Mouse (Mus musculus) stomach, embryonic 14.5 days (tissue): Measurements from ENCODE around the gene Fam198b. TPM values are rescaled to one million over a fixed set of nuclear protein-coding genes. Genes with fewer than 3 reads are reported as not detected.

Experiments used
- ATAC-seq: fragments of 200-750 bp; cut with Nextera tagmentation; 2 replicates; pipeline ENCODE4 v1.8.0; 2017; ENCODE audit warnings: low read depth, moderate TSS enrichment; ENCODE audit not compliant: insufficient number of reproducible peaks, insufficient read depth, low FRiP score
- H3K27ac ChIP-seq: fragments of 300-500 bp; sonication (generic); 2 replicates; pipeline ENCODE4 v1.5.1; 2014; ENCODE audit warnings: mild to moderate bottlenecking, low read length, moderate library complexity, mixed read lengths
- H3K27me3 ChIP-seq: fragments of 300-500 bp; sonication (generic); 2 replicates; pipeline ENCODE4 v1.6.1; 2014; ENCODE audit warnings: low read length, control low read depth, mixed read lengths; ENCODE audit not compliant: control insufficient read depth, insufficient read depth
- H3K36me3 ChIP-seq: fragments of 300-500 bp; sonication (generic); 2 replicates; pipeline ENCODE4 v1.6.1; 2014; ENCODE audit warnings: mild to moderate bottlenecking, control low read depth, low read length, moderate library complexity, mixed read lengths; ENCODE audit not compliant: control insufficient read depth, insufficient read depth
- H3K4me1 ChIP-seq: fragments of 300-500 bp; sonication (generic); 2 replicates; pipeline ENCODE4 v1.6.1; 2014; ENCODE audit warnings: low read length, control low read depth, mixed read lengths; ENCODE audit not compliant: control insufficient read depth, insufficient read depth
- H3K4me2 ChIP-seq: fragments of 300-500 bp; sonication (generic); replicated peaks from 2 replicates; pipeline ENCODE4 v1.6.1; 2014; ENCODE audit warnings: low read depth, low read length, control low read depth
- H3K4me3 ChIP-seq: fragments of 300-500 bp; sonication (generic); 2 replicates; pipeline ENCODE4 v1.5.1; 2014; ENCODE audit warnings: low read depth, low read length, control low read depth
- H3K9ac ChIP-seq: fragments of 300-500 bp; sonication (generic); replicated peaks from 2 replicates; pipeline ENCODE4 v1.6.1; 2014; ENCODE audit warnings: low read depth, mild to moderate bottlenecking, control low read depth, low read length, moderate library complexity, mixed read lengths
- H3K9me3 ChIP-seq: fragments of 300-500 bp; sonication (generic); 2 replicates; pipeline ENCODE4 v1.6.1; 2016; ENCODE audit warnings: low read depth, low read length, control low read depth; ENCODE audit not compliant: control insufficient read depth
- WGBS: fragments of 180-500 bp; shearing (Covaris S2); extraction: QIAGEN DNeasy Blood & Tissue Kit; methylation state at CpG from one replicate; pipeline ENCODE4 v1.1.7; 2014; 5-methylcytosine and 5-hydroxymethylcytosine counted together
- polyA plus RNA-seq: library from polyadenylated mRNA; unstranded; fragments of >200 nt; fragmentation: Nextera tagmentation; extraction: Ambion mirVana; gene quantifications from 2 replicates; pipeline ENCODE4 v1.2.1, GENCODE M21; 2014

The Fam198b gene
- 14.7 and 15.3 TPM in 2 replicates for polyA plus RNA-seq

- Histone ChIP-seq H3K27me3 (no peaks in the 10 kb centered on the region), H3K9ac (no peak within 1 kb of the TSS), H3K4me3 (peak within 1 kb of the TSS; percentile 34; the same call in 1 of the 2 replicates), H3K27ac (peak within 1 kb of the TSS; percentile 48; the same call in 1 of the 2 replicates), H3K9me3 (no peaks in the 10 kb centered on the region), H3K4me1 (peaks cover 13% of the 10 kb centered on the region), H3K4me2 (peak within 1 kb of the TSS; percentile 62), H3K36me3 (no peaks in the 10 kb centered on the region)
- 24% methylated on average over 5 of the region's 5 CpGs for WGBS
- ATAC-seq: no peak
Observed at GRCm38 (mm10) chr3:79884305-79884704, at the start of gene Fam198b. Gene Fam198b (plus strand): TSS chr3:79884533.

- H3K9ac ChIP-seq: no peak overlapping the region
- no peak overlapping the region for H3K4me2 ChIP-seq
- WGBS: 51% methylated on average over 6 of the region's 6 CpGs
- H3K27me3 ChIP-seq: no peaks in the 10 kb centered on the region
- no peak overlapping the region for H3K27ac ChIP-seq
- no peaks in the 10 kb centered on the region for H3K4me1 ChIP-seq
- no peaks in the 10 kb centered on the region for H3K9me3 ChIP-seq
- no peaks in the 10 kb centered on the region for H3K36me3 ChIP-seq
- no peak for ATAC-seq
- H3K4me3 ChIP-seq: no peak overlapping the region
Observed at GRCm38 (mm10) chr3:79838751-79839150, 45.6 kb upstream of the Fam198b start.

DNA sequence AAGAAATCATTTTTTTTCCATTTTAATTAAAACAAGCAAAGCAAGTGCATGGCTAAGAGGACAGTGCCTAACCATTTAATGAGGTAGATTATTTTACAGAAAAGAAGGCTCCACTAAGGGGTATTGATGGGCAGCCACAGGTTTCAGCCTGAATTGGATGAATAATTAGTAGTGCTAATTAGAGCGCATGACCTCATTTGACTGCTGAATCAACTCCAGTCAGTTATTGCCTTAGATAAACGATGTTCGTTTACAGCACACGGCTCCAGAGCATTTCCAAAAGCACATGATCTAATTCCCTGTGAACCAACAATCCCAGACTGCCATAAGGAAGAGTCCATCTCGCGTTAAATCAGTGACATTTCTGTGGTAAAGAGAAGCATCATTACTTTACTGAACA, 42.9 kb upstream of the Fam198b start:
- 66% methylated on average over 6 of the region's 6 CpGs for WGBS
- Histone ChIP-seq H3K4me3 (peak overlapping the region; percentile 48; the same call in 1 of the 2 replicates), H3K27ac (no peak overlapping the region), H3K36me3 (no peaks in the 10 kb centered on the region), H3K9ac (no peak overlapping the region), H3K9me3 (no peaks in the 10 kb centered on the region), H3K27me3 (no peaks in the 10 kb centered on the region), H3K4me2 (peak overlapping the region; percentile 46), H3K4me1 (no peaks in the 10 kb centered on the region)
- ATAC-seq: no peak

DNA sequence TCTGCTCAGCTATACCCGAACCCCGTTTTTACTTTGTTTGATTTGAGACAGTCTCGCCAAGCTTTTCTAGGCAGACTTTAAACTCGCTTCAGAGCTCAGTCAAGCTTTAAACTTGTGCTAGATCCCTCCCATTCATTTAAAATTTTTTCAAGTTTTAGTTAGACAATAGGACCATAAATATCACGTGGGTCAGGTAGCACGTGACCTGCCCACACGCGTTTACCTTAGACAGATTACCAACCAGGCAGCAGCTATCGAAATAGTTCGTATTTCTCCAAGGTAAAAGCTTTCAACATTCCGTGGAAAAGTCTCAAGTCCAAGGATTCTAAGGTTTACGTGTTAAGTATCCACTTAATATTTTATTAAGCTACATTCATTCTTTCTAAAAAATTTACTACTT, 42.2 kb upstream of the Fam198b start:
- Histone ChIP-seq H3K4me2 (peak overlapping the region; percentile 46), H3K9ac (no peak overlapping the region), H3K36me3 (no peaks in the 10 kb centered on the region), H3K4me1 (no peaks in the 10 kb centered on the region), H3K4me3 (peak overlapping the region; percentile 48), H3K27me3 (no peaks in the 10 kb centered on the region), H3K27ac (peak overlapping the region; percentile 16; the same call in 1 of the 2 replicates), H3K9me3 (no peaks in the 10 kb centered on the region)
- peak; percentile 81 for ATAC-seq
- 7% methylated on average over 12 of the region's 12 CpGs for WGBS

DNA sequence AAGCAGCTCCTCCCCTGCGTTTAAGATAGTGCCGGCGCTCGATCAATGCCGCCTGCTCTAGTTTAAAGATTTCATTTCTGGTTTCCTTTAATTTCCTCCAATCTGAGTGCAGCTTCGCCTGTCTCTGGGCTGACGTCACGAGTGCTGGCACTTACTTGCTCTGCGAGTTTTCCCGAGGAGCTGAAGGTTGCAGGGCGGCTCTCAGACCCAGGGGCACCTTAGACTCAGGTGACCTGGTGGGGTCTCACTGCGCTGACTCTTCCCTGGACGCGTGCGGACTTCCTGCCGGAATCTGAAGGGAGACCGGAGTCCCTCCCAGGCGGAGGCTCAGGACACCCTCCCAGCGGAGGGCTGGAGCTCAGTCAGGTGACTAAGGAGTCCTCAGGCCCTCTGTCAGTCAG, 41.7 kb upstream of the Fam198b start:
- peak overlapping the region; percentile 48 for H3K4me3 ChIP-seq
- peak; percentile 91 for ATAC-seq
- H3K4me1 ChIP-seq: no peaks in the 10 kb centered on the region
- H3K9me3 ChIP-seq: no peaks in the 10 kb centered on the region
- H3K27ac ChIP-seq: no peak overlapping the region; the same call in 1 of the 2 replicates
- H3K36me3 ChIP-seq: no peaks in the 10 kb centered on the region
- peak overlapping the region; percentile 46 for H3K4me2 ChIP-seq
- 1% methylated on average over 19 of the region's 19 CpGs for WGBS
- H3K27me3 ChIP-seq: no peaks in the 10 kb centered on the region
- no peak overlapping the region; the same call in 1 of the 2 replicates for H3K9ac ChIP-seq

DNA sequence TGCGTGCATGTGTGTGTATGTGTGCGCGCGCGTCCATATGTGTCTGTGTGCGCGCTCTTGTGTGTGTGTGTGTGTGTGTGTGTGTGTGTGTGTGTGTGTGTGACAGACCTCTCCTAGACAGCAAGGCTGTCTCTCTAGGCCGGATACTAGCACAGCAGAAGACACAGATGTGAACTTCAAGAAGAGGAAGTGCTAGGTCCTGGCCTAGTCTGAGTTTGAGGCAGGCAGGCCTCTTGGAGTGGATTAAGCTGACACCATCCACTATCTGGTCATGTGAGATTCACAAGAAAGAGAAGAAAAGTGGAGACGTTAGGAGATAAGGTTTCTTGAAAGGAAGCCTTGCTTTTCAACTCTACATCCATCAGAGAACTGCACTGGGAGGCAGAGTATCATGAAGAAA, 40.3 kb upstream of the Fam198b start:
- ATAC-seq: no peak
- Histone ChIP-seq H3K9me3 (no peaks in the 10 kb centered on the region), H3K4me1 (no peaks in the 10 kb centered on the region), H3K27me3 (no peaks in the 10 kb centered on the region), H3K36me3 (no peaks in the 10 kb centered on the region), H3K4me3 (no peak overlapping the region), H3K27ac (no peak overlapping the region), H3K9ac (no peak overlapping the region), H3K4me2 (no peak overlapping the region)
- WGBS: 87% methylated on average over 9 of the region's 9 CpGs

GRCm38 (mm10) chr3:79846633-79847032, 37.7 kb upstream of the Fam198b start:
- 73% methylated on average over 5 of the region's 5 CpGs for WGBS
- Histone ChIP-seq H3K9ac (no peak overlapping the region), H3K27ac (no peak overlapping the region), H3K4me3 (no peak overlapping the region), H3K9me3 (no peaks in the 10 kb centered on the region), H3K4me1 (no peaks in the 10 kb centered on the region), H3K36me3 (no peaks in the 10 kb centered on the region), H3K27me3 (no peaks in the 10 kb centered on the region), H3K4me2 (no peak overlapping the region)
- ATAC-seq: no peak

GRCm38 (mm10) chr3:79848841-79849240, 35.5 kb upstream of the Fam198b start:
- Histone ChIP-seq H3K9me3 (no peaks in the 10 kb centered on the region), H3K4me3 (no peak overlapping the region), H3K36me3 (no peaks in the 10 kb centered on the region), H3K27me3 (no peaks in the 10 kb centered on the region), H3K27ac (no peak overlapping the region), H3K4me1 (no peaks in the 10 kb centered on the region), H3K9ac (no peak overlapping the region), H3K4me2 (no peak overlapping the region)
- ATAC-seq: no peak
- WGBS: 31% methylated on average over 4 of the region's 4 CpGs

- Histone ChIP-seq H3K36me3 (no peaks in the 10 kb centered on the region), H3K9me3 (no peaks in the 10 kb centered on the region), H3K4me1 (no peaks in the 10 kb centered on the region), H3K4me3 (no peak overlapping the region), H3K27me3 (no peaks in the 10 kb centered on the region), H3K4me2 (no peak overlapping the region), H3K9ac (no peak overlapping the region), H3K27ac (no peak overlapping the region)
- no peak for ATAC-seq
- 71% methylated on average over 2 of the region's 2 CpGs for WGBS
Observed at GRCm38 (mm10) chr3:79849621-79850020, 34.7 kb upstream of the Fam198b start.
